Mouse (Mus musculus): ENCODE results near the gene Maml3. TPM values are rescaled to one million over a fixed set of nuclear protein-coding genes. Genes with fewer than 3 reads are reported as not detected.
A peak's percentile ranks its signal among the peaks of the same experiment; 100 is the strongest.

Maml3 gene
- polyA plus RNA-seq, 1 experiment from 2014 or later: 5.4 TPM

GRCm38 (mm10) chr3:51717455-51717854 is 387.4 kb downstream of the Maml3 start:
- no peak overlapping the region for H3K9ac ChIP-seq (replicated peaks)
- H3K36me3 ChIP-seq: no peaks in the 10 kb centered on the region
- H3K27ac ChIP-seq: no peak overlapping the region
- no peaks in the 10 kb centered on the region for H3K27me3 ChIP-seq
- WGBS: 17% methylated on average over 3 of the region's 3 CpGs
- H3K4me1 ChIP-seq (replicated peaks): peaks cover 31% of the 10 kb centered on the region
- no peak overlapping the region for H3K4me3 ChIP-seq (replicated peaks)
- no peaks in the 10 kb centered on the region for H3K9me3 ChIP-seq
- no peak for ATAC-seq (ENCODE audit: insufficient number of reproducible peaks, insufficient read depth, low FRiP score, low TSS enrichment, low read depth)
- H3K4me2 ChIP-seq: no peak overlapping the region

- Histone ChIP-seq H3K4me3 (replicated peaks) (no peak overlapping the region), H3K9me3 (no peaks in the 10 kb centered on the region), H3K9ac (replicated peaks) (no peak overlapping the region), H3K4me1 (replicated peaks) (peaks cover 35% of the 10 kb centered on the region), H3K36me3 (no peaks in the 10 kb centered on the region), H3K27ac (0 out of 2 replicates have a peak overlapping the region, but pooled peaks have one; percentile 13), H3K4me2 (no peak overlapping the region), H3K27me3 (no peaks in the 10 kb centered on the region)
- no peak for ATAC-seq (ENCODE audit: insufficient number of reproducible peaks, insufficient read depth, low FRiP score, low TSS enrichment, low read depth)
- WGBS: 73% methylated on average over 5 of the region's 5 CpGs
Measured at GRCm38 (mm10) chr3:51714469-51714868, 390.4 kb downstream of the Maml3 start.

- Histone ChIP-seq H3K4me3 (replicated peaks) (no peak overlapping the region), H3K9me3 (0 out of 2 replicates have a peak, but pooled peaks cover under 1% of the 10 kb centered on the region), H3K4me1 (replicated peaks) (peaks cover 37% of the 10 kb centered on the region), H3K4me2 (peak overlapping the region; percentile 2; the same call in 1 of the 2 replicates), H3K9ac (replicated peaks) (no peak overlapping the region), H3K36me3 (no peaks in the 10 kb centered on the region), H3K27ac (no peak overlapping the region), H3K27me3 (no peaks in the 10 kb centered on the region)
- ATAC-seq (ENCODE audit: insufficient number of reproducible peaks, insufficient read depth, low FRiP score, low TSS enrichment, low read depth): no peak
- 18% methylated on average over 8 of the region's 8 CpGs for WGBS
Measured at GRCm38 (mm10) chr3:51713233-51713632, 391.6 kb downstream of the Maml3 start.

- ATAC-seq (ENCODE audit: insufficient number of reproducible peaks, insufficient read depth, low FRiP score, low TSS enrichment, low read depth): no peak
- no peak overlapping the region for H3K9ac ChIP-seq (replicated peaks)
- no peak overlapping the region for H3K4me2 ChIP-seq
- no peaks in the 10 kb centered on the region for H3K36me3 ChIP-seq
- 25% methylated on average over 3 of the region's 3 CpGs for WGBS
- no peak overlapping the region for H3K4me3 ChIP-seq (replicated peaks)
- no peaks in the 10 kb centered on the region for H3K27me3 ChIP-seq
- H3K4me1 ChIP-seq (replicated peaks): peaks cover 31% of the 10 kb centered on the region
- H3K27ac ChIP-seq: no peak overlapping the region
- 0 out of 2 replicates have a peak, but pooled peaks cover 6% of the 10 kb centered on the region for H3K9me3 ChIP-seq
Measured at GRCm38 (mm10) chr3:51712382-51712781, 392.5 kb downstream of the Maml3 start.

- H3K4me2 ChIP-seq: no peak overlapping the region
- no peaks in the 10 kb centered on the region for H3K36me3 ChIP-seq
- 73% methylated on average over 21 of the region's 21 CpGs for WGBS
- peaks cover 22% of the 10 kb centered on the region for H3K4me1 ChIP-seq (replicated peaks)
- 0 out of 2 replicates have a peak, but pooled peaks cover 6% of the 10 kb centered on the region for H3K9me3 ChIP-seq
- no peak overlapping the region for H3K4me3 ChIP-seq (replicated peaks)
- no peaks in the 10 kb centered on the region for H3K27me3 ChIP-seq
- ATAC-seq (ENCODE audit: insufficient number of reproducible peaks, insufficient read depth, low FRiP score, low TSS enrichment, low read depth): 0 out of 2 replicates have a peak, but pooled peaks have one; percentile 49
- no peak overlapping the region for H3K9ac ChIP-seq (replicated peaks)
- H3K27ac ChIP-seq: no peak overlapping the region
Measured at GRCm38 (mm10) chr3:51708746-51709411, 396.0 kb downstream of the Maml3 start.

- Histone ChIP-seq H3K4me1 (replicated peaks) (peaks cover 20% of the 10 kb centered on the region), H3K4me2 (no peak overlapping the region), H3K27me3 (no peaks in the 10 kb centered on the region), H3K27ac (no peak overlapping the region), H3K36me3 (no peaks in the 10 kb centered on the region), H3K4me3 (replicated peaks) (no peak overlapping the region), H3K9ac (replicated peaks) (no peak overlapping the region), H3K9me3 (0 out of 2 replicates have a peak, but pooled peaks cover 6% of the 10 kb centered on the region)
- ATAC-seq (ENCODE audit: insufficient number of reproducible peaks, insufficient read depth, low FRiP score, low TSS enrichment, low read depth): no peak
- WGBS: 84% methylated on average over 1 of the region's 1 CpGs
Measured at GRCm38 (mm10) chr3:51708375-51708745, 396.5 kb downstream of the Maml3 start.

- Histone ChIP-seq H3K9ac (replicated peaks) (no peak overlapping the region), H3K4me3 (replicated peaks) (no peak overlapping the region), H3K36me3 (no peaks in the 10 kb centered on the region), H3K4me2 (no peak overlapping the region), H3K9me3 (0 out of 2 replicates have a peak, but pooled peaks cover 6% of the 10 kb centered on the region), H3K27me3 (no peaks in the 10 kb centered on the region; the same call in 1 of the 2 replicates), H3K4me1 (replicated peaks) (peaks cover 39% of the 10 kb centered on the region), H3K27ac (no peak overlapping the region)
- ATAC-seq (ENCODE audit: insufficient number of reproducible peaks, insufficient read depth, low FRiP score, low TSS enrichment, low read depth): no peak
- whole genome bisulfite sequencing: 85% methylated on average over 7 of the region's 7 CpGs
Measured at GRCm38 (mm10) chr3:51705220-51705619, 399.7 kb downstream of the Maml3 start.

GRCm38 (mm10) chr3:51703478-51703877 is 401.4 kb downstream of the Maml3 start:
- Histone ChIP-seq H3K27me3 (peaks cover 4% of the 10 kb centered on the region), H3K4me1 (replicated peaks) (peaks cover 52% of the 10 kb centered on the region), H3K9me3 (0 out of 2 replicates have a peak, but pooled peaks cover 6% of the 10 kb centered on the region), H3K36me3 (no peaks in the 10 kb centered on the region), H3K4me2 (no peak overlapping the region), H3K9ac (replicated peaks) (no peak overlapping the region), H3K27ac (no peak overlapping the region), H3K4me3 (replicated peaks) (no peak overlapping the region)
- no peak for ATAC-seq (ENCODE audit: insufficient number of reproducible peaks, insufficient read depth, low FRiP score, low TSS enrichment, low read depth)
- WGBS: 30% methylated on average over 8 of the region's 8 CpGs

- 69% methylated on average over 8 of the region's 8 CpGs for WGBS
- H3K9me3 ChIP-seq: 0 out of 2 replicates have a peak, but pooled peaks cover 1% of the 10 kb centered on the region
- ATAC-seq (ENCODE audit: insufficient number of reproducible peaks, insufficient read depth, low FRiP score, low TSS enrichment, low read depth): no peak
Measured at GRCm38 (mm10) chr3:51702701-51703286, 402.1 kb downstream of the Maml3 start.

GRCm38 (mm10) chr3:51701950-51702349 is 402.9 kb downstream of the Maml3 start:
- peak; percentile 30; the same call in 1 of the 2 replicates for ATAC-seq (ENCODE audit: insufficient number of reproducible peaks, insufficient read depth, low FRiP score, low TSS enrichment, low read depth)
- Histone ChIP-seq H3K9ac (replicated peaks) (0 out of 2 replicates have a peak overlapping the region, but pooled peaks have one; percentile 40), H3K9me3 (no peaks in the 10 kb centered on the region)

More at GRCm38 (mm10) chr3:51702701-51703286, 402.1 kb downstream of the Maml3 start:
- no peak overlapping the region for H3K27ac ChIP-seq
- H3K4me2 ChIP-seq: no peak overlapping the region
- H3K9ac ChIP-seq (replicated peaks): no peak overlapping the region
- peaks cover 4% of the 10 kb centered on the region for H3K27me3 ChIP-seq
- no peaks in the 10 kb centered on the region for H3K36me3 ChIP-seq
- H3K4me3 ChIP-seq (replicated peaks): no peak overlapping the region
- H3K4me1 ChIP-seq (replicated peaks): peaks cover 52% of the 10 kb centered on the region

GRCm38 (mm10) chr3:51701281-51701751 is 403.6 kb downstream of the Maml3 start:
- H3K36me3 ChIP-seq: peaks cover 6% of the 10 kb centered on the region; the same call in 1 of the 2 replicates
- peak overlapping the region; percentile 40; the same call in 1 of the 2 replicates for H3K9ac ChIP-seq (replicated peaks)
- peak overlapping the region; percentile 34 for H3K4me3 ChIP-seq (replicated peaks)
- peaks cover 4% of the 10 kb centered on the region for H3K27me3 ChIP-seq
- peak; percentile 89 for ATAC-seq (ENCODE audit: insufficient number of reproducible peaks, insufficient read depth, low FRiP score, low TSS enrichment, low read depth)
- H3K4me1 ChIP-seq (replicated peaks): peaks cover 52% of the 10 kb centered on the region
- H3K4me2 ChIP-seq: peak overlapping the region; percentile 65
- H3K27ac ChIP-seq: peak overlapping the region; percentile 86
- WGBS: under 1% methylated on average over 27 of the region's 27 CpGs
- no peaks in the 10 kb centered on the region for H3K9me3 ChIP-seq

More at GRCm38 (mm10) chr3:51701950-51702349, 402.9 kb downstream of the Maml3 start:
- peak overlapping the region; percentile 65 for H3K4me2 ChIP-seq
- WGBS: 3% methylated on average over 13 of the region's 13 CpGs
- peaks cover under 1% of the 10 kb centered on the region; the same call in 1 of the 2 replicates for H3K36me3 ChIP-seq
- peak overlapping the region; percentile 34 for H3K4me3 ChIP-seq (replicated peaks)
- peak overlapping the region; percentile 86 for H3K27ac ChIP-seq
- H3K27me3 ChIP-seq: peaks cover 4% of the 10 kb centered on the region
- peaks cover 52% of the 10 kb centered on the region for H3K4me1 ChIP-seq (replicated peaks)

All from limb, embryonic 12.5 days (tissue).